Mouse (Mus musculus): ENCODE results near the gene Anapc1.

GRCm38 (mm10) chr2:128601534-128601933 lies 85.7 kb downstream of the Anapc1 start:
- TF ChIP-seq CTCF (IDR thresholded peaks at IDR 0.05; ENCODE audit: control insufficient read depth, insufficient read depth, insufficient replicate concordance, low read depth, low read length) (no peak), POLR2A (IDR thresholded peaks at IDR 0.05; ENCODE audit: control insufficient read depth, low read depth, low read length) (no peak)
